9 mouse cellular contexts compared by ENCODE assay signal in the genomic region with DNA sequence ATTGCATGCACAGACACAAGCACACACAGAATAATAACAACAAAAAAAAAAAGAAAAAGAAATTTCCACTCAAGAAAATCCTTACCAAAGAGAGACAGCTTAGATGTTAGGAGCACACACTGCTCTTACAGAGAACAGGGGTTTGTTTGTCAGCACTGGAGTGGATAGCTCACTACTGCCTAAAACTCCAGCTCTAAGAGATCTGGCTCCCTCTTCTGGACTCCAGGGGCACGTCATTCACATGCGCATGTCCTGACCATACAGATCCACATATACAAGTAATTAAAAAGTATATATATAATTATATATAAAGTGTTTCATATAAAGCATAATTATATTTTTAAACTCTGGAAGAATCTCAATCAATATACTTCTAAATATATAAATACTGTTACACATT.
A peak's percentile ranks its signal among the peaks of the same experiment; 100 is the strongest.
DNase-seq lines count a peak whose midpoint lies in the region; ATAC-seq and TF ChIP-seq lines count a peak whose summit lies in the region.
"Had no signal": no experiment of that assay in that cellular context is flagged by ENCODE, and none has a peak within 500 bp of the region (broad histone marks: within the 10 kb centered on the region; RNA-seq: fewer than 3 reads in every experiment).

No protein-coding gene starts in this region.

- intact Hi-C loops in gastrocnemius, postnatal 14 days (cut with DNase I; ENCODE audit: low total_unique reads), result no loop called here

- 69% methylated on average over 2 of the region's 2 CpGs for WGBS in hindbrain, postnatal 0 days
- 64% methylated on average over 2 of the region's 2 CpGs for WGBS in hindbrain, embryonic 13.5 days

- H3K4me1 ChIP-seq in hindbrain, postnatal 0 days (ENCODE audit: insufficient read depth, low read length), result no peaks in the 10 kb centered on the region
- H3K4me1 ChIP-seq in hindbrain, embryonic 13.5 days (replicated peaks), result no peaks in the 10 kb centered on the region
- H3K4me1 ChIP-seq: limb, embryonic 15.5 days had no signal

- no peak overlapping the region for H3K9ac ChIP-seq in hindbrain, postnatal 0 days (replicated peaks; ENCODE audit: low read length)
- H3K9ac ChIP-seq in hindbrain, embryonic 13.5 days, result no peak overlapping the region
- H3K9ac ChIP-seq: limb, embryonic 15.5 days had no signal

- TF ChIP-seq CTCF in hindbrain, postnatal 0 days (IDR thresholded peaks at IDR 0.05; ENCODE audit: low read depth), result peak; percentile 58

- DNase-seq in hindbrain, postnatal 0 days (ENCODE audit: low spot score), result peak; percentile 56
- DNase-seq in urinary bladder, postnatal 14 days (ENCODE audit: low spot score), result peak; percentile 3
- no peak for DNase-seq in urinary bladder, adult 18-20 months (ENCODE audit: low spot score in 2 of 2)
- DNase-seq in embryo, embryonic 11 days, result peak; percentile 54
- DNase-seq in spleen, postnatal 36 days (ENCODE audit: low spot score in 2 of 2), result no peak
- no peak for DNase-seq in gastrocnemius, postnatal 14 days

- H3K27ac ChIP-seq in hindbrain, postnatal 0 days, result no peak overlapping the region
- H3K27ac ChIP-seq in hindbrain, embryonic 13.5 days, result no peak overlapping the region
- H3K27ac ChIP-seq: limb, embryonic 15.5 days had no signal

- H3K27me3 ChIP-seq in hindbrain, postnatal 0 days (ENCODE audit: insufficient read depth, low read length), result no peaks in the 10 kb centered on the region
- H3K27me3 ChIP-seq in hindbrain, embryonic 13.5 days, result no peaks in the 10 kb centered on the region
- H3K27me3 ChIP-seq: limb, embryonic 15.5 days had no signal

- H3K4me2 ChIP-seq in hindbrain, postnatal 0 days (ENCODE audit: low read depth, low read length), result no peak overlapping the region
- no peak overlapping the region for H3K4me2 ChIP-seq in hindbrain, embryonic 13.5 days
- H3K4me2 ChIP-seq: limb, embryonic 15.5 days had no signal

- ATAC-seq in hindbrain, postnatal 0 days, result no peak
- ATAC-seq in hindbrain, embryonic 13.5 days (ENCODE audit: low FRiP score), result no peak
- ATAC-seq in granulocyte monocyte progenitor cell, adult 5-6 weeks (replicated peaks; ENCODE audit: poor library complexity, severe bottlenecking), result no peak

- H3K4me3 ChIP-seq in hindbrain, postnatal 0 days (ENCODE audit: low read length), result no peak overlapping the region
- H3K4me3 ChIP-seq in hindbrain, embryonic 13.5 days, result no peak overlapping the region
- H3K4me3 ChIP-seq: limb, embryonic 15.5 days had no signal

- no peaks in the 10 kb centered on the region for H3K36me3 ChIP-seq in hindbrain, postnatal 0 days (ENCODE audit: insufficient read depth, low read length)
- no peaks in the 10 kb centered on the region for H3K36me3 ChIP-seq in hindbrain, embryonic 13.5 days
- H3K36me3 ChIP-seq: limb, embryonic 15.5 days had no signal

- H3K9me3 ChIP-seq in hindbrain, postnatal 0 days (ENCODE audit: low read length), result no peaks in the 10 kb centered on the region
- no peaks in the 10 kb centered on the region for H3K9me3 ChIP-seq in hindbrain, embryonic 13.5 days
- H3K9me3 ChIP-seq: limb, embryonic 15.5 days had no signal

Comparison
In these comparisons a context has a peak if more than half of its experiments do, and no peak if none do; other contexts are left out.
1. DNase-seq: peak in hindbrain, postnatal 0 days (single experiment), urinary bladder, postnatal 14 days (single experiment) and embryo, embryonic 11 days (single experiment); none in urinary bladder, adult 18-20 months (0 of 2), spleen, postnatal 36 days (0 of 2) and gastrocnemius, postnatal 14 days (single experiment).